Mouse (Mus musculus) lung, embryonic 15.5 days (tissue): ENCODE measurements at regions not wholly inside any gene's neighbourhood (a gene's known extent, or its start where the extent isn't known, plus 50 kb on each side); places are given as distances from the start of the nearest gene placed in this dataset.

ENCODE experiments used
- ATAC-seq: fragments of 200-750 bp; cut with Nextera tagmentation; 2 replicates; pipeline ENCODE4 v1.8.0; 2017; ENCODE audit warnings: moderate number of reproducible peaks, borderline replicate concordance; ENCODE audit not compliant: low FRiP score, low TSS enrichment; ENCODE audit errors: extremely low read depth
- H3K27ac ChIP-seq: fragments of 300-500 bp; sonication (generic); 2 replicates; pipeline ENCODE4 v1.5.1; 2015; ENCODE audit warnings: moderate library complexity, mild to moderate bottlenecking, inconsistent platforms
- H3K27me3 ChIP-seq: fragments of 300-500 bp; sonication (generic); 2 replicates; pipeline ENCODE4 v1.6.1; 2015; ENCODE audit warnings: inconsistent platforms
- H3K36me3 ChIP-seq: fragments of 300-500 bp; sonication (generic); 2 replicates; pipeline ENCODE4 v1.6.1; 2015; ENCODE audit warnings: inconsistent platforms
- H3K4me1 ChIP-seq: fragments of 300-500 bp; sonication (generic); 2 replicates; pipeline ENCODE4 v1.6.1; 2015; ENCODE audit warnings: inconsistent platforms
- H3K4me2 ChIP-seq: fragments of 300-500 bp; sonication (generic); 2 replicates; pipeline ENCODE4 v1.6.1; 2015; ENCODE audit warnings: inconsistent platforms, mild to moderate bottlenecking, moderate library complexity
- H3K4me3 ChIP-seq: fragments of 300-500 bp; sonication (generic); 2 replicates; pipeline ENCODE4 v1.5.1; 2015; ENCODE audit warnings: mild to moderate bottlenecking, inconsistent platforms
- H3K9ac ChIP-seq: fragments of 300-500 bp; sonication (generic); 2 replicates; pipeline ENCODE4 v1.6.1; 2015; ENCODE audit warnings: inconsistent platforms
- H3K9me3 ChIP-seq: fragments of 300-500 bp; sonication (generic); 2 replicates; pipeline ENCODE4 v1.6.1; 2016; ENCODE audit warnings: inconsistent platforms
- WGBS: fragments of 180-500 bp; shearing (Covaris S2); methylation state at CpG from one replicate; pipeline ENCODE4 v1.1.7; 2015; 5-methylcytosine and 5-hydroxymethylcytosine counted together

DNA sequence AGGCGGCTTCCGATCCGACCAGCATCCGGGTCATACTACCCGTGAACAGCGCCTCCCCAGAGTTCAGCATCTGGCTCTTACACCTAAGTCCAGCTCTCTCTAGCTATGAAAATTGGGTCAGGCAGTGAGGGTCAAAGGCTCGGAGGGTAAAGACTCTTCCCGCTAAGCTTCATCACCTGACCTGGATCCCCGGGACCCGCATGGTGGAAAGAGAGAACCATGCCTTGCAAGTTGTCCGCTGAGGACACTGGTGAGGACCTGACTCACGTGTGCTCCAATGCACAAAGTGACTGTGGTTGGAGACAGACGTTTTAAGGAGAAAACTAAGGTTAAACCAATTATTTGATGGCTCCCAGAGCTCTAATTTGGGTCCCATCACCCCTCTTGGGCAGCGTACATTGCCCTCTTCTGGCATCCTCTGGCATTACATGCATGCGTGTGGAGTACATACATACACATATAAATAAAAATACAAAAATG, 74.6 kb upstream of the Sall4 start:
- H3K9ac ChIP-seq, result no peak overlapping the region
- WGBS, result 7% methylated on average over 15 of the region's 15 CpGs
- H3K4me2 ChIP-seq, result peak overlapping the region; percentile 5
- H3K27ac ChIP-seq, result no peak overlapping the region
- no peaks in the 10 kb centered on the region for H3K9me3 ChIP-seq
- H3K27me3 ChIP-seq, result peaks cover 62% of the 10 kb centered on the region
- no peak for ATAC-seq
- no peak overlapping the region for H3K4me3 ChIP-seq
- peaks cover 19% of the 10 kb centered on the region for H3K4me1 ChIP-seq
- H3K36me3 ChIP-seq, result no peaks in the 10 kb centered on the region

DNA sequence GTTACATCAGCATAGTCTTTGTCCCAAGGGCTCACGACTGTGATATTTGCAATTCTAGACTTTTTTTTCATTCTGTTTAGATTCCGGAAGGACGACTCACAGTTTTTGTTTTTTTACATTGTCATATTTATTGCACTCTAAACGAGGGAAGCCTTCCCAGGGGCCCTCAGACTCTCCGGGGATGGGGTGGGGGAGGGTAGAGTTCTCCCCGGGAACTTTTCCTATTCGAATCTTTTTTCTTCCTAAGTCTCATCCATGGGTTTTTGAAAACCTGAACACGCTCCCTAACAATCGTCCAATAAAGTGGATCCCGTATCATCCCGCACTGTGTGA, 73.9 kb upstream of the Sall4 start:
- Histone ChIP-seq H3K4me1 (peaks cover 19% of the 10 kb centered on the region), H3K36me3 (no peaks in the 10 kb centered on the region), H3K9ac (no peak overlapping the region), H3K27me3 (peaks cover 66% of the 10 kb centered on the region), H3K4me3 (no peak overlapping the region), H3K9me3 (no peaks in the 10 kb centered on the region), H3K4me2 (peak overlapping the region; percentile 5), H3K27ac (no peak overlapping the region)
- no peak for ATAC-seq
- 2% methylated on average over 11 of the region's 11 CpGs for WGBS

DNA sequence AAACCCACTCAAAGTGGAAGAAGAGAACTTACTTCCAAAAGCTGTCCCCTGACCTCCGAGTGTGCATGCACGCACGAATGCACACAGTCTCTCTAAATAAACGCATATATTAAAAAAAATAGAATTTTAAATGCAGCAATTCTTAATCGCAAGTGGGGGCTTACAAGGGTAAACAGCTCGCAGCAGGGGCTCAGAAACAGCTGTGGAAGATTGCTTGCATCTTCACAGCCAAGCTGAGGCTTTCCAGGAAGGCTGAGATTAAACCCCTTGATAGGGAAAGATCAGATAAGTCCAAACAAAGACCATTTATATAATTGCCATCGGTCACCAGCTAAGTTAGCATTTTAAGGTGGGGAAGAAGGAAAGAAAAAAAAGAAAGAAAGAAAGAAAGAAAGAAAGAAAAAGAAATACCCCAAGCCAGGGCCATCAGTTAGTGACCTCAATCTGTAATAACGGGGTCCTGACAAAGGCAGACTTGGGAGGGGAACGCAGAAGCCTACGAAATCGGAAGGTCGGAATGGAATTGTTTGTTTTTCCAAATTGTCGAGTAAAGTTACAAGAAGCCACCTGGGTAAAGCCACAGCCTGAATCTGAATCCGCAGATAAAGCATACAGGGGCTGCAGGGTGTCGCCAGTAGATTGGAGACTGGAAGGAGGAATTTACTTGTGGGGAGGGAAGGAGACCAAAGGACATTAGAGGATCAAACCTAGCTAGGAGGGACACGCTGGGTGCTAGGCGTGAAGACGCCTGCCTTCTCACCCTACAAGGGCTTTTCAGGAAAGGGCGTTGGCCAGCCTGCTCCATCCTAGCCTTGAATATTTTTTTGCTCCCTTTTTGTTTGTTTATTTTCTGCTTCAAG, 73.3 kb upstream of the Sall4 start:
- Histone ChIP-seq H3K27ac (no peak overlapping the region), H3K27me3 (peaks cover 66% of the 10 kb centered on the region), H3K4me3 (no peak overlapping the region), H3K36me3 (no peaks in the 10 kb centered on the region), H3K9me3 (no peaks in the 10 kb centered on the region), H3K4me2 (peak overlapping the region; percentile 5), H3K4me1 (peaks cover 19% of the 10 kb centered on the region), H3K9ac (no peak overlapping the region)
- ATAC-seq, result no peak
- WGBS, result 11% methylated on average over 19 of the region's 19 CpGs

DNA sequence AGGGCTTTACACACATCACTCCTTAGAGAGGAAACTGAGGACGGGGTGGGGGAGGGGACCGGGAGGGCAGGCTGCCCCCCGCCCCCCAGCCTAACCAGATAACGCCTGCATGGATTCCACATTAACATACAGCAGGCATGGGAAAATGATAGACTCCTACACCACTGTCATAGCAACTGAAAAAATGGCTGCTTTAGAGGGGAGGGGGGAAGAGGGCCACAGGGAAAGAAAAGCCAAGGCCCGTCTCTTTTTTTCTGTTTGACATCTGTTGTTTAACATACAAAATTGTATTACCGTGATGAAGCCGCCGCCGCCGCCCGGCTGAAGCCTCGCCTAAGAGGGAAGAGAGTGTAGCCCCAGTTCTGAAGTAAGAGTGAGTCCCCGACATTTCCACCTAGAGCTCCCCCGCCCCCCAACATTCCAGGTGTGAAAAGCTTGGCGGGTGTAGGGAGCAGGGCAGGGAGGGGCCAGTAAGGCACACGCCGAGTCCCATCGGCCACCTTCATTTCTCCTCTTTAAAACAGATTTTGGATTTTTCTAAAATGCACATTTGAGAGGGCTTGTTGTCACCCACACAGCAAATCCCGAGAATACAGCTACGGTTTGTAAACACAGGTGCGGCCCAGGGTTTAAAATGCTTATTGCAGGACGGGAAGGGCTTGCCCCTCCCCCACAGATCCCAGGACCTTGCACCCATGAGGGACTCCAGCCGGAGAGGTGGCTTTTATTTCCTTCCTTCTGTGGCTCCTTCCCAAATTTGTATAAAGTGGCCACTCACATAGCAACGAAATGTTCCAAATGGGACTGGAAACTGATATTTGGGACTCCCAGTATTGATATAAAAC, 72.3 kb upstream of the Sall4 start:
- Histone ChIP-seq H3K9ac (no peak overlapping the region), H3K9me3 (no peaks in the 10 kb centered on the region), H3K4me2 (peak overlapping the region; percentile 50), H3K36me3 (no peaks in the 10 kb centered on the region), H3K4me3 (peak overlapping the region; percentile 24), H3K27ac (no peak overlapping the region), H3K27me3 (peaks cover 66% of the 10 kb centered on the region), H3K4me1 (peaks cover 19% of the 10 kb centered on the region)
- 0 out of 2 replicates have a peak, but pooled peaks have one; percentile 46 for ATAC-seq
- 2% methylated on average over 24 of the region's 24 CpGs for WGBS

DNA sequence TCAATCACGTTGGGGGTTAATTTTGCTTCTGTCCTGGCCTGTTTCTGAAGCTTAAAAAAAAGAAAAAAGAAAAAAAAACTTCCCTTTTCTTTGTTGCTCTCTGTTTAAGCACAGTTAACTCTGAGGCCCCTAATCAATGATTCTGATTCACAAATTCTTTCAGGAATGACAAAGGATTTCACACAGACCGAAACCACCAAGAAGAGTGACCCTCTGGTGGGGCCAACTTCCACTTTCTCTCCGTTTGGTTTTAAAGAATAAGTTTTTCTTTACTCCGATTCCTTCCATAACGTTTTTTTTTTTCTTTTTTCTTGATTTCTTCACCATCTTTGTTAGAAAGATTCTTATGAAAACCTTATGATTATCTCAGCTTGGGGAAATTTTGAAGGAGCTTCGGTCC, 71.5 kb upstream of the Sall4 start:
- peaks cover 19% of the 10 kb centered on the region for H3K4me1 ChIP-seq
- H3K36me3 ChIP-seq, result no peaks in the 10 kb centered on the region
- no peak overlapping the region for H3K9ac ChIP-seq
- no peak overlapping the region for H3K27ac ChIP-seq
- H3K9me3 ChIP-seq, result no peaks in the 10 kb centered on the region
- no peak for ATAC-seq
- 20% methylated on average over 6 of the region's 6 CpGs for WGBS
- no peak overlapping the region for H3K4me2 ChIP-seq
- no peak overlapping the region for H3K4me3 ChIP-seq
- peaks cover 63% of the 10 kb centered on the region for H3K27me3 ChIP-seq

DNA sequence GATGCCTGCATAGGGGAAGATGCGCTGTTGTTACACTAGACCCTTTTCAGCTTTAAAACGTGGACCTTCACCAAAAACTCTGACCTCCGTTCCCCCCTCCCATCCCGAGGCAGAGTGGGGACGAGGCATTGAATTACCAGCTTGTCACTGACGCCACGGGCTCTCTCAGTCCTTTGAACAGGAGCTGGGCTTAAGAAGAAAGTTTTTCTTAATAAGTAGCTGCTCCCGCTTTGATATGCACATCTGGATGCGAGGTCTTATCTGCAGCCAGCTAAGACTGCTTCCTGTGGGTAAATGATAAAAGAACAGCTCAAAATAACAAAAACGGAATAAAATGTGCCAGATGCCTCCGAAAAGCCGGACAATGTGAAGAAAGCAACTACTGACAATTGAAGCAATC, 70.9 kb upstream of the Sall4 start:
- no peaks in the 10 kb centered on the region for H3K36me3 ChIP-seq
- no peak overlapping the region for H3K4me3 ChIP-seq
- H3K4me2 ChIP-seq, result no peak overlapping the region
- 11% methylated on average over 12 of the region's 12 CpGs for WGBS
- no peaks in the 10 kb centered on the region for H3K9me3 ChIP-seq
- no peak overlapping the region for H3K27ac ChIP-seq
- H3K4me1 ChIP-seq, result peaks cover 19% of the 10 kb centered on the region
- peaks cover 58% of the 10 kb centered on the region for H3K27me3 ChIP-seq
- no peak overlapping the region for H3K9ac ChIP-seq
- no peak for ATAC-seq

DNA sequence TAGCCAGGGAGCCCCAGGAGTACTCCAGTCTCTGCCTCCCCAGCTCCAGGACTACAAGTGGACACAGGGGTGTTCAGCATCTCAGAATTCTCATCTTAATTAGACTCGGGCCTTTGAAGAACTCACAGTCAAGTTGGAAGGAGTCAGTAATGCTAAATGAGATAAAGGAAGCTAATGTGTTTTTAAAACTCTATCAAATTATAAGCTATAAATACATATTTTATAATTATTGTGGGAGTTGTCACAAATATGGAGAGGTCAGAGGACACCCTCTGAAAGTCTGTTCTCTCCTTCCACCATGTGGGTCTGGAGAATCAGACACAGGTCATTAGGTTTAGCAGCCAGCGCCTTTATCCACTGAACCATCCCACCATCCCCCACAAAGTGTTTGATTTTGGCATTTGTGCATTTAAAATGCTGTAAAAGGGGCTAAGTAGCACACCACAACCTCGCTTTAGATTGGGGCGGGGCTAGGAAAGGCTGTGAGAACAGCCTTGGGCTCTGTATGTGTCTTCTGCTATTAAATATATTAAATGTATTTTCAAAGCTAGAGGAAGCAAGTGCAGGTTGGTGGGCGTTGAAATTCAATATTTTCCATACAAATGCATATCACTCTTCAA, 70.3 kb upstream of the Sall4 start:
- 50% methylated on average over 5 of the region's 5 CpGs for WGBS
- no peak overlapping the region for H3K27ac ChIP-seq
- no peaks in the 10 kb centered on the region for H3K36me3 ChIP-seq
- H3K4me1 ChIP-seq, result peaks cover 19% of the 10 kb centered on the region
- H3K9me3 ChIP-seq, result no peaks in the 10 kb centered on the region
- no peak overlapping the region for H3K9ac ChIP-seq
- no peak overlapping the region for H3K4me3 ChIP-seq
- H3K27me3 ChIP-seq, result peaks cover 55% of the 10 kb centered on the region
- ATAC-seq, result no peak
- H3K4me2 ChIP-seq, result no peak overlapping the region

DNA sequence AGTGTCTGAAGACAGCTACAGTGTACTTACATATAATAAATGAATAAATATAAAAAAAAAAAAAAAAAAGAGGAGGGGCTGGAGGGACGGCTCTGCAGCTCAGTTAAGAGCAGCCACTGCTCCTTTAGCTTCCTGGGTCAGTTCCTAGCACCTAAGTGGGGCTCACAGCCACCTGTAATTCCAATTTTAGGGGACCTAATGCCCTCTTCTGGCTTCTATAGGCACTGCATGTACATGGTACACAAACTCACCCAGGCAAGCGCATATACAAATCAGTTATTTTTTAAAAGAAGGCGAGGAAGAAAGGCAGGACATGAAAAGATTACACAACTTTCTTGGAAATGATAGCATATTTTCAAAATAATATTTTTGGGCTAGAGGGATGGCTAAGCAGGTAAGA, 67.0 kb upstream of the Sall4 start:
- peaks cover 26% of the 10 kb centered on the region for H3K27me3 ChIP-seq
- H3K9me3 ChIP-seq, result no peaks in the 10 kb centered on the region
- peaks cover 3% of the 10 kb centered on the region for H3K4me1 ChIP-seq
- no peak overlapping the region for H3K9ac ChIP-seq
- WGBS, result 84% methylated on average over 3 of the region's 3 CpGs
- H3K27ac ChIP-seq, result no peak overlapping the region
- H3K4me2 ChIP-seq, result no peak overlapping the region
- H3K4me3 ChIP-seq, result no peak overlapping the region
- ATAC-seq, result no peak
- no peaks in the 10 kb centered on the region for H3K36me3 ChIP-seq

DNA sequence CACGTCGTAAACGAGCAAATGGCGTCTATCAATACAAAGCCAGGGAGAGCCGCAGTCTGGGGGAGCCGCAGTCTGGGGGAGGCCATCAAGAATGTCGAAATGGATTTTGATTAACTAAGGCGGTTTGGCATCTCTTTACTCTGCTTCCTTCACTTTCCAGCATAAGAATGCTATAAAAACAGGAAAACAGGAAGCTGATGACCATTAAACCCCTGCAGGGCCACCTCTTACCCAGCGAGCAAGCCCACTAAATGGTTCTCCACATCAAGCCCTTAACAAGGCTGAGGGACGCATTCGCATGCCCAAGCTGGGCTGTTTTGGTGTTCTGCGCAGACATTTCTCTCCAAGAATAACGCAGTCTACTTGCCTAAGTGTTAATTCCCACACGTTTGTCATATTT, 64.0 kb upstream of the Sall4 start:
- Histone ChIP-seq H3K27me3 (no peaks in the 10 kb centered on the region), H3K27ac (no peak overlapping the region), H3K36me3 (no peaks in the 10 kb centered on the region), H3K9me3 (no peaks in the 10 kb centered on the region), H3K9ac (no peak overlapping the region), H3K4me3 (no peak overlapping the region), H3K4me1 (no peaks in the 10 kb centered on the region), H3K4me2 (no peak overlapping the region)
- 53% methylated on average over 14 of the region's 14 CpGs for WGBS
- ATAC-seq, result no peak

DNA sequence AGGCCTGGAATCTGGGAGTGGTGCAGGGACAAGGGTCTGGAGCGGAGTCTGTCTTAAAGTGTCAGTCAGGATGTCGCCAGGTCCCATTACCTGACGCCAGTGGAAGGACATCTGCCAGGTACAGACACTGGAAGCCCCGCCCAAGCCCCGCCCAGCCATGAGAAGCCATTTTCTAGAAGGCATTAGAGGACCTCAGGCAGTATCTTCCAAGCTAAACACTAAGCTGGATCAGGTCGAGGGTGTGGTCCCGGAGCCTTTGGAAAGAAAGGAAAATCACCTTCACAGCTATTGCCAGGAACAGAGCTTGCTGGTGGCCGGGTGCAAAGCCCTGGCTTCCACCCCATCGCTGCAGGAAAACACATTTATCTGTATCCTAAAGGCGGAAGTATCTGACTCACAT, 52.9 kb upstream of the Sall4 start:
- 62% methylated on average over 10 of the region's 10 CpGs for WGBS
- no peak overlapping the region for H3K4me3 ChIP-seq
- H3K4me2 ChIP-seq, result no peak overlapping the region
- H3K36me3 ChIP-seq, result no peaks in the 10 kb centered on the region
- H3K27me3 ChIP-seq, result no peaks in the 10 kb centered on the region
- H3K9ac ChIP-seq, result no peak overlapping the region
- no peaks in the 10 kb centered on the region for H3K4me1 ChIP-seq
- H3K9me3 ChIP-seq, result no peaks in the 10 kb centered on the region
- ATAC-seq, result no peak
- no peak overlapping the region for H3K27ac ChIP-seq
